Mouse (Mus musculus) midbrain, embryonic 10.5 days (tissue): ENCODE results near the gene Dcaf10. TPM values are rescaled to one million over a fixed set of nuclear protein-coding genes. Genes with fewer than 3 reads are reported as not detected.

ENCODE experiments used
- microRNA-seq: library from miRNA; unstranded; fragments of <30 nt; microRNA quantifications from one replicate; pipeline ENCODE4, GENCODE M21; 2017
- polyA plus RNA-seq: library from polyadenylated mRNA; unstranded; fragments of >200 nt; fragmentation: Nextera tagmentation; extraction: Ambion mirVana; gene quantifications from 2 replicates; pipeline ENCODE4 v1.2.1, GENCODE M21; 2016

The Dcaf10 gene
- polyA plus RNA-seq, 1 experiment from 2014 or later: 8.1 TPM

Small RNAs within 50 kb of the gene (microRNA-seq; reads per million reads assigned to microRNA genes)
- not detected for gene Gm25692

Other genes with a start within 250 kb of the Dcaf10 start
- 196 and 220 TPM in 2 replicates for gene Tomm5, start 234.0 kb upstream of the Dcaf10 start, polyA plus RNA-seq
- gene Frmpd1, start 157.2 kb upstream of the Dcaf10 start, polyA plus RNA-seq: 0.90 and 1.5 TPM in 2 replicates
- gene Trmt10b, start 45.0 kb upstream of the Dcaf10 start, polyA plus RNA-seq: 19.3 and 20.7 TPM in 2 replicates
- gene Exosc3, start 631 bp downstream of the Dcaf10 start, polyA plus RNA-seq: 113 and 121 TPM in 2 replicates
- gene Slc25a51, start 66.7 kb downstream of the Dcaf10 start, polyA plus RNA-seq: 78.3 and 80.1 TPM in 2 replicates
- 1.2 and 2.5 TPM in 2 replicates for gene Shb, start 190.4 kb downstream of the Dcaf10 start, polyA plus RNA-seq